Mouse (Mus musculus): ENCODE results near the gene Slc37a1. TPM values are rescaled to one million over a fixed set of nuclear protein-coding genes. Genes with fewer than 3 reads are reported as not detected.

Gene Slc37a1
- polyA plus RNA-seq, 1 experiment from 2014 or later, result 21.1 TPM

DNA sequence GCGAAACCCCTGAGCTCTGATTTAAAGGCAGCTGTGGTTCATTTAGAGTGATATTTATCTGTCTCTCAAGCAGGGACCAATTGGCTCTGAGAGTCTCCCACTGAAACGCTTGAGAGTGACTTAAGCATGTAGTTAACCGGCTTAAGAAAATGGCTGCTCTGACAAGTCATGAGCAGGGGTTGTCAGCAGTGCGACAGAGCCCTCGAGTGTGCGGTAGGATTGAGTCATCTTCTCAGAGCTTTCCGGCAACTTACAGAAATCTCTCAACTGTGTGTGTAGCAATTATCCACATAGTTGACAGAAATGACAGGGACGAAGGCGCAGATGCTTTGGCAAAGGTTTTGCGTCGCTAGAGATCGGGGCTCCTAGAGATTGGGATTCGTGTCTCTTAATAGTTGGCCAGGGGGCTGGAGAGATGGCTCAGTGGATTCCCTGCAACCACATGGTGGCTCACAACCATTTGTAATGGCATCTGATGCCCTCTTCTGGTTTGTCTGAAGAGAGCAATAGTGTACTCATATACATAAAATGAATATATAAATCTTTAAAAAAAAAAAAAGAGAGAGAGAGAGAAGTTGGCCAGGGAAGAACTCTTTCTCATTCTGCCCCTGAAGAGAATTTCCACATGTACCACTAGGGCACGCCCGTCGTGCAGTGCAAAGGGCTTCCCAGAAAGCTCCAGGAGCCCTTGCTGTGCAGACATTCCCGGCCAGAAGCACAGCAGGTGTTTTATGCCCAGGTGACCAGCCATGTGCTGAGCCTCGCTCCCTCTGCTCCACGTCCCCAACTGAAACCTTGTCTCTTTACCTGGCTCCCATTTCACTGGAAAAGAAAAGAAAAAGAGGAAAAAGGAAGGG, 4.5 kb upstream of the Slc37a1 start:
- H3K9ac ChIP-seq (ENCODE audit: low read depth, low read length), result no peak overlapping the region
- no peaks in the 10 kb centered on the region for H3K36me3 ChIP-seq (ENCODE audit: control insufficient read depth, insufficient read depth, low read length)
- 55% methylated on average over 19 of the region's 19 CpGs for WGBS
- no peaks in the 10 kb centered on the region for H3K27me3 ChIP-seq (replicated peaks; ENCODE audit: control insufficient read depth, insufficient read depth, low read length)
- H3K9me3 ChIP-seq (ENCODE audit: control insufficient read depth, low read length), result no peaks in the 10 kb centered on the region
- no peaks in the 10 kb centered on the region for H3K4me1 ChIP-seq (ENCODE audit: control insufficient read depth, insufficient read depth, low read length)
- ATAC-seq, result no peak; the same call in 1 of the 2 replicates
- H3K4me3 ChIP-seq (ENCODE audit: low read length), result no peak overlapping the region
- H3K4me2 ChIP-seq (ENCODE audit: low read depth, low read length), result no peak overlapping the region
- no peak overlapping the region for H3K27ac ChIP-seq (ENCODE audit: low read length)

- Histone ChIP-seq H3K4me2 (ENCODE audit: low read depth, low read length) (no peak overlapping the region), H3K4me3 (ENCODE audit: low read length) (no peak overlapping the region), H3K9me3 (ENCODE audit: control insufficient read depth, low read length) (no peaks in the 10 kb centered on the region), H3K27me3 (replicated peaks; ENCODE audit: control insufficient read depth, insufficient read depth, low read length) (no peaks in the 10 kb centered on the region), H3K36me3 (ENCODE audit: control insufficient read depth, insufficient read depth, low read length) (no peaks in the 10 kb centered on the region), H3K27ac (ENCODE audit: low read length) (no peak overlapping the region), H3K9ac (ENCODE audit: low read depth, low read length) (no peak overlapping the region), H3K4me1 (ENCODE audit: control insufficient read depth, insufficient read depth, low read length) (no peaks in the 10 kb centered on the region)
- WGBS, result 33% methylated on average over 7 of the region's 7 CpGs
- ATAC-seq, result no peak
Measured at GRCm38 (mm10) chr17:31282687-31283053, 3.9 kb upstream of the Slc37a1 start.

DNA sequence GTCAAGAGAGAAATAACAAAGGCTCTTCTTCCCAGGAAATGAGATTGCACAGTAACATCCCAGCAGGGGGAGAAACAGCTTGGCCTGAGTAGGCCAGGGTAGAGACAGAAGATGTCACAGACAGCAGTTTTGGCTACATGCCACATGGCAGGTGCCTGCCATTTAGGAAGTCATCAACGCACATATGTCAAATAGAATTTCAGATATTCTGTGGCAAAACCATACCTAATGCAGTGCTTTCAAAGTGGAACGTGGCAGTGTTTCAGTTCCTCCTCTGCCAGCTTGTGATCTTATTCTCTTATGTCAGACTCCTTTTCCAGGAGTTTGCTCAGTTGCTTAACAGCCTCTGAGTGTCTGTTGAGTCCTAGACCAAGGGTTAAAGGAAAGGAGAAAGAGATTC, 725 bp upstream of the Slc37a1 start:
- no peak for ATAC-seq
- Histone ChIP-seq H3K36me3 (ENCODE audit: control insufficient read depth, insufficient read depth, low read length) (no peaks in the 10 kb centered on the region), H3K27me3 (replicated peaks; ENCODE audit: control insufficient read depth, insufficient read depth, low read length) (no peaks in the 10 kb centered on the region), H3K27ac (ENCODE audit: low read length) (no peak overlapping the region), H3K4me1 (ENCODE audit: control insufficient read depth, insufficient read depth, low read length) (no peaks in the 10 kb centered on the region), H3K4me3 (ENCODE audit: low read length) (no peak overlapping the region), H3K9ac (ENCODE audit: low read depth, low read length) (no peak overlapping the region), H3K4me2 (ENCODE audit: low read depth, low read length) (no peak overlapping the region), H3K9me3 (ENCODE audit: control insufficient read depth, low read length) (no peaks in the 10 kb centered on the region)
- WGBS, result 74% methylated on average over 2 of the region's 2 CpGs

DNA sequence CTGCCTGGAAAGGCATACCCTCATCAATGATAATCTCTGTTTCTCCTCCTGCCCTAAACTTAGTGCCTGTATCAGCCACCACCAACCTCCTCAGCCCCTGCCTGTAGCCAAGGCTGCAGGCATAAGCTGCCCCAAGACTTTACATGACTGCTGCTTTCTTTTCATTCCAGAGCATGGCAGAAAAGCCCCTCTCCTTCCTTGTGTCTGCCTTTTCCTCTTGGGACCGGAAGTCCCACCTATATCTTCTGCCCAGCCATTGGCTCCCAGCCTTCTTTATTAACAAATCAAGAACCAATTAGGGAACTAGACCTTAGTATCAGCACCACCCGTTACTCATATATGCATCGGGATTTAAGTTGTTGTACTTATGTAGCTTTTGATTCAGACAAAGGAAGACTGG, 624 bp downstream of the Slc37a1 start:
- no peaks in the 10 kb centered on the region for H3K36me3 ChIP-seq (ENCODE audit: control insufficient read depth, insufficient read depth, low read length)
- H3K27me3 ChIP-seq (replicated peaks; ENCODE audit: control insufficient read depth, insufficient read depth, low read length), result no peaks in the 10 kb centered on the region
- 83% methylated on average over 3 of the region's 3 CpGs for WGBS
- no peak for ATAC-seq
- H3K9me3 ChIP-seq (ENCODE audit: control insufficient read depth, low read length), result no peaks in the 10 kb centered on the region
- H3K27ac ChIP-seq (ENCODE audit: low read length), result no peak overlapping the region
- no peaks in the 10 kb centered on the region for H3K4me1 ChIP-seq (ENCODE audit: control insufficient read depth, insufficient read depth, low read length)
- H3K4me3 ChIP-seq (ENCODE audit: low read length), result no peak overlapping the region
- no peak overlapping the region for H3K9ac ChIP-seq (ENCODE audit: low read depth, low read length)
- no peak overlapping the region for H3K4me2 ChIP-seq (ENCODE audit: low read depth, low read length)

DNA sequence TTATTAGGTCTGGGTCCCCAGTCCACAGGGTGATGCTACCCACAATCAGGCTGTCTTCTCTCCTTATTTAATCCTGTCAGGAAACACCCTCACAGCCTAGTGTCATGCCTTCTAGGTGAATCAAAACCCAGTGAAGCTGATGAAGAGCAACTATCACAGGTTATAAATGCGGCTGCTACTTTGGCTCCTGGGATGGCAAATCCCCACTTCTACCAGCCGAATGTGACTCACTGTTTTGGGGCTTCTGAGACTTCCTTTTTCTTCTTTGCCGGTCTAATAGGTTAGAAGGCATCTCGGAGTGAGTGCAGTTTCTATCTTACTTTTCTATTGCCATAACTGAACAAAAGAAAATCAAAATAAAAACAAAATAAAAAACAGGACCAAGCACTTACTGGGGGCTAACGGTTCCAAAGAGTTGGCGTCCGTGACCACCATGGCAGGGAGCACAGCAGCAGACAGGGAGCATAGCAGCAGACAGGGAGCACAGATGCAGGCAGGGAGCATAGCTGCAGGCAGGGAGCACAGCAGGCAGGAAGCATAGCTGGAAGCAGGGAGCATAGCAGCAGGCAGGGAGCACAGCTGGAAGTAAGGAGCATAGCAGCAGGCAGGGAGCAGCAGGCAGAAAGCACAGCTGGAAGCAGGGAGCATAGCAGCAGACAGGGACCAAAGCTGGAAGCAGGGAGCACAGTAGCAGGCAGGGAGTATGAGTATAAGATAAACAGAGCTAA, 2.6 kb downstream of the Slc37a1 start:
- Histone ChIP-seq H3K4me1 (ENCODE audit: control insufficient read depth, insufficient read depth, low read length) (no peaks in the 10 kb centered on the region), H3K27me3 (replicated peaks; ENCODE audit: control insufficient read depth, insufficient read depth, low read length) (no peaks in the 10 kb centered on the region), H3K9ac (ENCODE audit: low read depth, low read length) (no peak overlapping the region), H3K36me3 (ENCODE audit: control insufficient read depth, insufficient read depth, low read length) (no peaks in the 10 kb centered on the region), H3K4me3 (ENCODE audit: low read length) (no peak overlapping the region), H3K27ac (ENCODE audit: low read length) (no peak overlapping the region), H3K4me2 (ENCODE audit: low read depth, low read length) (no peak overlapping the region), H3K9me3 (ENCODE audit: control insufficient read depth, low read length) (no peaks in the 10 kb centered on the region)
- ATAC-seq, result no peak
- WGBS, result 65% methylated on average over 7 of the region's 7 CpGs

GRCm38 (mm10) chr17:31290311-31290710, 3.7 kb downstream of the Slc37a1 start:
- no peak for ATAC-seq
- H3K36me3 ChIP-seq (ENCODE audit: control insufficient read depth, insufficient read depth, low read length), result no peaks in the 10 kb centered on the region
- H3K9ac ChIP-seq (ENCODE audit: low read depth, low read length), result no peak overlapping the region
- no peak overlapping the region for H3K4me3 ChIP-seq (ENCODE audit: low read length)
- no peak overlapping the region for H3K4me2 ChIP-seq (ENCODE audit: low read depth, low read length)
- H3K9me3 ChIP-seq (ENCODE audit: control insufficient read depth, low read length), result no peaks in the 10 kb centered on the region
- H3K27me3 ChIP-seq (replicated peaks; ENCODE audit: control insufficient read depth, insufficient read depth, low read length), result no peaks in the 10 kb centered on the region
- no peaks in the 10 kb centered on the region for H3K4me1 ChIP-seq (ENCODE audit: control insufficient read depth, insufficient read depth, low read length)
- no peak overlapping the region for H3K27ac ChIP-seq (ENCODE audit: low read length)

DNA sequence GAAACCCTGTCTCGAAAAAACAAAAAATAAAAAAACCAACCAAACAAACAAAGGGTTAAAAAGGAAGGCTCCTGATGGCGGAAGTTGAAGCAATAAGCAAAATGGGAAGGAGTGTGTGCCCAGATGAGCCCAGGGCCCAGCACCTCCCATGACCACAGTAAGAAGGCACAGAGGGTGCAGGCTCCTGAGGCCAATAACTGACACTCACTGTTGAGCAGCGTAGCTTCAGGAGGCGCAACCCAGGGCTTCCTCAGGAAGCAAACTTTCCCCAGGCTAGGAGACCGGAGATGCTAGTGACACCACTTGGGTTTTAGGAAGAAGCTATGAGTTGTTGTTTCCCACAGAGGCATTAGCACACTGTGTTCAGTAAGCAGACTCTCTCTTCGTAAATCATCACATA, 4.3 kb downstream of the Slc37a1 start:
- Histone ChIP-seq H3K27me3 (replicated peaks; ENCODE audit: control insufficient read depth, insufficient read depth, low read length) (no peaks in the 10 kb centered on the region), H3K36me3 (ENCODE audit: control insufficient read depth, insufficient read depth, low read length) (no peaks in the 10 kb centered on the region), H3K4me1 (ENCODE audit: control insufficient read depth, insufficient read depth, low read length) (0 out of 2 replicates have a peak, but pooled peaks cover 4% of the 10 kb centered on the region), H3K4me2 (ENCODE audit: low read depth, low read length) (no peak overlapping the region), H3K9me3 (ENCODE audit: control insufficient read depth, low read length) (no peaks in the 10 kb centered on the region), H3K9ac (ENCODE audit: low read depth, low read length) (no peak overlapping the region), H3K4me3 (ENCODE audit: low read length) (no peak overlapping the region), H3K27ac (ENCODE audit: low read length) (no peak overlapping the region)
- 70% methylated on average over 6 of the region's 6 CpGs for WGBS
- ATAC-seq, result no peak

DNA sequence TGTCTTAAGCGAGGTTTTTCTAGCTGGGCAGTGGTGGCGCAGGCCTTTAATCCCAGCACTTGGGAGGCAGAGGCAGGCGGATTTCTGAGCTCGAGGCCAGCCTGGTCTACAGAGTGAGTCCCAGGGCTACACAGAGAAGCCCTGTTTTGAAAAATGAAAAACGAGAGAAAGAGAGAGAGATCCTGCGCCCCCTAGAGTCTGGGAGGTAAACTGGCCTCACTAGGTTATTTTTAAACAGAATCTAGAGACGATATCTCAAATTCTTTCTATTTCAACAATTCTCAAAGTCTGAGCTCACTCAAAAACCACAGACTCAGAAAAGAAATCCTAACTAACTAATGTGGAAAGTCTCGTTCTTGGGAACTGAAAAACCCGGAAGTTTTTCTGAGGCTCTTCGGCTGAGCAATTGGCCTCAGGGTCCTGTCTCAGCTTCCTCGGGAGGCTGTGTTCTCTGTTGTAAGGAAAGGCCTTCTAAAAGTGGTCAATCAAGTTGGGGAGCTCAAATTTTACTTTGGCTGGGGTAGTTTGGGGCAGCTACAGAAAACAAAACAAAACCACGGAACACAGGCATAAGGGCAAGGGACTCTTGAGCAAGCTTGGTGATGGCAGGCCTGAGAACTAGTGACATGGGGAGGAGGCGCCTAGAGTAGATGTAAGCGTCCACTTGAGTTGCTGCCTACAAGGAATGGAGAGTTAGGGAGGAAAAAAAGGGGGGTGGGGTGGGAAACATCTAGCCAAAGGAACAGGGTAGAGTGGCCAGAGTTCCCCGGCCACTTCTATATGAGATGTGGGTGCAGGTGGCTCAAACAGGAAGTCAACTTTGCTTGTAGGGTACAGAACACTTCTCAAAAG, 8.0 kb downstream of the Slc37a1 start:
- Histone ChIP-seq H3K9me3 (ENCODE audit: control insufficient read depth, low read length) (no peaks in the 10 kb centered on the region), H3K9ac (ENCODE audit: low read depth, low read length) (no peak overlapping the region), H3K4me3 (ENCODE audit: low read length) (no peak overlapping the region), H3K4me1 (ENCODE audit: control insufficient read depth, insufficient read depth, low read length) (peaks cover 18% of the 10 kb centered on the region), H3K36me3 (ENCODE audit: control insufficient read depth, insufficient read depth, low read length) (no peaks in the 10 kb centered on the region), H3K27ac (ENCODE audit: low read length) (no peak overlapping the region), H3K27me3 (replicated peaks; ENCODE audit: control insufficient read depth, insufficient read depth, low read length) (no peaks in the 10 kb centered on the region), H3K4me2 (ENCODE audit: low read depth, low read length) (no peak overlapping the region)
- 83% methylated on average over 15 of the region's 15 CpGs for WGBS
- ATAC-seq, result no peak
